8 mouse cellular contexts compared by ENCODE assay signal in genomic region chr17:47115754-47116153, GRCm38 (mm10).
DNase-seq lines count a peak whose midpoint lies in the region; ATAC-seq and TF ChIP-seq lines count a peak whose summit lies in the region.

No protein-coding gene starts in this region.

- no peaks in the 10 kb centered on the region for H3K27me3 ChIP-seq in hindbrain, postnatal 0 days (ENCODE audit: insufficient read depth, low read length)
- no peaks in the 10 kb centered on the region for H3K27me3 ChIP-seq in hindbrain, embryonic 16.5 days (replicated peaks; ENCODE audit: control insufficient read depth, insufficient read depth, low read length)
- H3K27me3 ChIP-seq in C2C12 (ENCODE audit: control insufficient read depth, insufficient read depth, insufficient read length): no peaks in the 10 kb centered on the region
- no peaks in the 10 kb centered on the region for H3K27me3 ChIP-seq in G1E (ENCODE audit: insufficient read depth, low read length)
- no peaks in the 10 kb centered on the region for H3K27me3 ChIP-seq in neural tube, embryonic 11.5 days (ENCODE audit: control insufficient read depth, insufficient read depth, low read length)

- H3K4me1 ChIP-seq in hindbrain, postnatal 0 days (ENCODE audit: insufficient read depth, low read length): no peaks in the 10 kb centered on the region
- H3K4me1 ChIP-seq in hindbrain, embryonic 16.5 days (ENCODE audit: control insufficient read depth, insufficient read depth, low read depth, low read length): no peaks in the 10 kb centered on the region
- no peaks in the 10 kb centered on the region for H3K4me1 ChIP-seq in G1E (ENCODE audit: insufficient read depth, low read depth, low read length)
- H3K4me1 ChIP-seq in neural tube, embryonic 11.5 days (ENCODE audit: control insufficient read depth, insufficient read depth, low read length): no peaks in the 10 kb centered on the region

- no peak overlapping the region for H3K9ac ChIP-seq in hindbrain, postnatal 0 days (replicated peaks; ENCODE audit: low read length)
- no peak overlapping the region for H3K9ac ChIP-seq in hindbrain, embryonic 16.5 days (ENCODE audit: low read depth, low read length)
- no peak overlapping the region for H3K9ac ChIP-seq in neural tube, embryonic 11.5 days (ENCODE audit: low read length)

- H3K79me2 ChIP-seq in C2C12 (ENCODE audit: control insufficient read depth, insufficient read depth): no peaks in the 10 kb centered on the region

- DNase-seq in hindbrain, postnatal 0 days (ENCODE audit: low spot score): no peak
- peak; percentile 21 for DNase-seq in G1E (ENCODE audit: low spot score)
- DNase-seq in neural tube, embryonic 11.5 days (ENCODE audit: low spot score): peak; percentile 36
- DNase-seq in frontal cortex, postnatal 25 days (ENCODE audit: low spot score in 2 of 2): no peak

- H3K27ac ChIP-seq in hindbrain, postnatal 0 days: no peak overlapping the region
- no peak overlapping the region for H3K27ac ChIP-seq in hindbrain, embryonic 16.5 days (ENCODE audit: low read depth, low read length)
- no peak overlapping the region for H3K27ac ChIP-seq in neural tube, embryonic 11.5 days (ENCODE audit: low read depth, low read length)

- H3K9me3 ChIP-seq in hindbrain, postnatal 0 days (ENCODE audit: low read length): no peaks in the 10 kb centered on the region
- H3K9me3 ChIP-seq in hindbrain, embryonic 16.5 days (ENCODE audit: control insufficient read depth, low read length): no peaks in the 10 kb centered on the region
- H3K9me3 ChIP-seq in G1E (replicated peaks): no peaks in the 10 kb centered on the region; the same call in 1 of the 2 replicates
- no peaks in the 10 kb centered on the region for H3K9me3 ChIP-seq in neural tube, embryonic 11.5 days (ENCODE audit: control insufficient read depth, low read length)

- WGBS in hindbrain, postnatal 0 days: 50% methylated on average over 13 of the region's 13 CpGs
- WGBS in hindbrain, embryonic 16.5 days: 48% methylated on average over 13 of the region's 13 CpGs
- WGBS in neural tube, embryonic 11.5 days: 52% methylated on average over 13 of the region's 13 CpGs

- no peak overlapping the region for H3ac ChIP-seq in C2C12 (ENCODE audit: control insufficient read depth, insufficient read length, low read depth)

- no peaks in the 10 kb centered on the region for H3K36me3 ChIP-seq in hindbrain, postnatal 0 days (ENCODE audit: insufficient read depth, low read length)
- H3K36me3 ChIP-seq in hindbrain, embryonic 16.5 days (ENCODE audit: control insufficient read depth, insufficient read depth, low read length): no peaks in the 10 kb centered on the region
- H3K36me3 ChIP-seq in C2C12 (ENCODE audit: control insufficient read depth, insufficient read depth) (no peaks in the 10 kb centered on the region), G1E (replicated peaks) (no peaks in the 10 kb centered on the region)
- no peaks in the 10 kb centered on the region for H3K36me3 ChIP-seq in neural tube, embryonic 11.5 days (ENCODE audit: control insufficient read depth, insufficient read depth, low read length)

- H3K4me2 ChIP-seq in hindbrain, postnatal 0 days (ENCODE audit: low read depth, low read length): no peak overlapping the region
- no peak overlapping the region for H3K4me2 ChIP-seq in hindbrain, embryonic 16.5 days (ENCODE audit: low read length)
- H3K4me2 ChIP-seq in neural tube, embryonic 11.5 days (ENCODE audit: low read depth): no peak overlapping the region

- ATAC-seq in hindbrain, postnatal 0 days: no peak
- ATAC-seq in hindbrain, embryonic 16.5 days: no peak
- ATAC-seq in G1E (ENCODE audit: extremely low read depth, insufficient number of reproducible peaks, low FRiP score, poor library complexity, severe bottlenecking): no peak
- ATAC-seq in erythroid progenitor cell, adult 5-6 weeks (replicated peaks; ENCODE audit: low FRiP score, poor library complexity, severe bottlenecking): 0 out of 2 replicates have a peak, but pooled peaks have one; percentile 25
- ATAC-seq in neural tube, embryonic 11.5 days (ENCODE audit: insufficient read depth, low FRiP score, low TSS enrichment): no peak
- ATAC-seq in frontal cortex, adult (ENCODE audit: low TSS enrichment): no peak

- no peak overlapping the region for H3K4me3 ChIP-seq in hindbrain, postnatal 0 days (ENCODE audit: low read length)
- H3K4me3 ChIP-seq in hindbrain, embryonic 16.5 days (ENCODE audit: low read length): no peak overlapping the region
- H3K4me3 ChIP-seq in C2C12 (ENCODE audit: insufficient read depth, poor library complexity, severe bottlenecking) (no peak overlapping the region), G1E (ENCODE audit: low read depth, low read length) (no peak overlapping the region)
- no peak overlapping the region for H3K4me3 ChIP-seq in neural tube, embryonic 11.5 days (ENCODE audit: low read depth, low read length)

- H3K79me3 ChIP-seq in C2C12 (ENCODE audit: low read depth): no peaks in the 10 kb centered on the region

- TF ChIP-seq CTCF in hindbrain, postnatal 0 days (IDR thresholded peaks at IDR 0.05; ENCODE audit: low read depth): peak; percentile 48
- TF ChIP-seq CTCF in C2C12 (IDR thresholded peaks at IDR 0.05; ENCODE audit: control insufficient read depth, insufficient read depth, insufficient read length) (peak; percentile 36), G1E (IDR thresholded peaks at IDR 0.05; ENCODE audit: low read depth, low read length) (peak; percentile 40)

TF ChIP-seq in C2C12, 6 proteins besides CTCF, POLR2A, EP300 and RAD21:
- no peak for TF ChIP-seq MYOG (IDR thresholded peaks at IDR 0.05; ENCODE audit: control insufficient read depth, extremely low read depth, insufficient read length)
- TF ChIP-seq MAX (IDR thresholded peaks at IDR 0.05): no peak
- TF ChIP-seq FOSL1 (IDR thresholded peaks at IDR 0.05; ENCODE audit: insufficient read depth, low read length, poor library complexity, severe bottlenecking): no peak
- TF ChIP-seq USF1 (IDR thresholded peaks at IDR 0.05; ENCODE audit: low read depth): no peak
- no peak for TF ChIP-seq MYOD1 (IDR thresholded peaks at IDR 0.05; ENCODE audit: control insufficient read depth, insufficient read length, low read depth)
- TF ChIP-seq CEBPB (IDR thresholded peaks at IDR 0.05; ENCODE audit: low read depth): no peak
TF ChIP-seq in C2C12: peak in this region for 0.

Comparison
In these comparisons a context has a peak if more than half of its experiments do, and no peak if none do; other contexts are left out.
1. DNase-seq: peak in G1E (single experiment) and neural tube, embryonic 11.5 days (single experiment); none in hindbrain, postnatal 0 days (single experiment) and frontal cortex, postnatal 25 days (0 of 2).
2. Peak in every context shown above with its lines, with median percentiles within 50 percentile points of each other: CTCF ChIP-seq.